Mouse (Mus musculus) embryonic facial prominence, embryonic 14.5 days (tissue): ENCODE results near the gene Gm20604. TPM values are rescaled to one million over a fixed set of nuclear protein-coding genes. Genes with fewer than 3 reads are reported as not detected.

ENCODE experiments used
- polyA plus RNA-seq: library from polyadenylated mRNA; unstranded; fragments of >200 nt; fragmentation: Nextera tagmentation; extraction: Ambion mirVana; gene quantifications from 2 replicates; pipeline ENCODE4 v1.2.1, GENCODE M21; 2014

The Gm20604 gene
- polyA plus RNA-seq, 1 experiment from 2014 or later: 22.2 TPM

Other genes starting within 250 kb of the Gm20604 start
- 18.6 and 22.2 TPM in 2 replicates for gene Chga, start 203.7 kb downstream of the Gm20604 start, polyA plus RNA-seq
- gene Itpk1, start 53.7 kb downstream of the Gm20604 start, polyA plus RNA-seq: 9.6 and 10.9 TPM in 2 replicates
- gene Moap1, start 15.0 kb downstream of the Gm20604 start, polyA plus RNA-seq: 17.8 and 23.9 TPM in 2 replicates
- gene Tmem251, start 14.9 kb downstream of the Gm20604 start, polyA plus RNA-seq: 9.8 and 10.6 TPM in 2 replicates
- not detected in 2 replicates for gene Gm28051, start 907 bp downstream of the Gm20604 start, polyA plus RNA-seq
- gene Gon7, start 869 bp downstream of the Gm20604 start, polyA plus RNA-seq: 16.2 and 17.6 TPM in 2 replicates
- gene Ubr7, start 705 bp downstream of the Gm20604 start, polyA plus RNA-seq: 45.8 and 50.1 TPM in 2 replicates
- 20.1 and 20.3 TPM in 2 replicates for gene Btbd7, start 119.8 kb upstream of the Gm20604 start, polyA plus RNA-seq
- gene Cox8c, start 140.6 kb upstream of the Gm20604 start, polyA plus RNA-seq: not detected in 2 replicates
- 0.54 and 0.62 TPM in 2 replicates for gene Unc79, start 190.2 kb upstream of the Gm20604 start, polyA plus RNA-seq